Mouse (Mus musculus) heart, embryonic 13.5 days (tissue): ENCODE measurements at regions not wholly inside any gene's neighbourhood (a gene's known extent, or its start where the extent isn't known, plus 50 kb on each side); places are given as distances from the start of the nearest gene placed in this dataset.

Experiments
- ATAC-seq: fragments of 200-750 bp; cut with Nextera tagmentation; 2 replicates; pipeline ENCODE4 v1.8.0; 2017; ENCODE audit warnings: moderate TSS enrichment; ENCODE audit not compliant: insufficient number of reproducible peaks, low FRiP score, low TSS enrichment; ENCODE audit errors: extremely low read depth
- H3K27ac ChIP-seq: fragments of 300-500 bp; sonication (generic); replicated peaks from 2 replicates; pipeline ENCODE4 v1.5.1; 2015; ENCODE audit warnings: moderate library complexity, mild to moderate bottlenecking, inconsistent platforms
- H3K27me3 ChIP-seq: fragments of 300-500 bp; sonication (generic); replicated peaks from 2 replicates; pipeline ENCODE4 v1.6.1; 2015; ENCODE audit warnings: mild to moderate bottlenecking, inconsistent platforms
- H3K36me3 ChIP-seq: fragments of 300-500 bp; sonication (generic); 2 replicates; pipeline ENCODE4 v1.6.1; 2015; ENCODE audit warnings: mild to moderate bottlenecking, inconsistent platforms
- H3K4me1 ChIP-seq: fragments of 300-500 bp; sonication (generic); 2 replicates; pipeline ENCODE4 v1.6.1; 2015; ENCODE audit warnings: inconsistent platforms
- H3K4me2 ChIP-seq: fragments of 300-500 bp; sonication (generic); 2 replicates; pipeline ENCODE4 v1.6.1; 2015; ENCODE audit warnings: inconsistent platforms, mild to moderate bottlenecking, moderate library complexity
- H3K4me3 ChIP-seq: fragments of 300-500 bp; sonication (generic); 2 replicates; pipeline ENCODE4 v1.5.1; 2015; ENCODE audit warnings: moderate library complexity, mild to moderate bottlenecking, inconsistent platforms
- H3K9ac ChIP-seq: fragments of 300-500 bp; sonication (generic); 2 replicates; pipeline ENCODE4 v1.6.1; 2015; ENCODE audit warnings: inconsistent platforms, mild to moderate bottlenecking, moderate library complexity
- H3K9me3 ChIP-seq: fragments of 300-500 bp; sonication (generic); 2 replicates; pipeline ENCODE4 v1.6.1; 2016; ENCODE audit warnings: inconsistent platforms
- WGBS: fragments of 180-500 bp; shearing (Covaris S2); methylation state at CpG from one replicate; pipeline ENCODE4 v1.1.7; 2015; ENCODE audit warnings: mixed read lengths; 5-methylcytosine and 5-hydroxymethylcytosine counted together

DNA sequence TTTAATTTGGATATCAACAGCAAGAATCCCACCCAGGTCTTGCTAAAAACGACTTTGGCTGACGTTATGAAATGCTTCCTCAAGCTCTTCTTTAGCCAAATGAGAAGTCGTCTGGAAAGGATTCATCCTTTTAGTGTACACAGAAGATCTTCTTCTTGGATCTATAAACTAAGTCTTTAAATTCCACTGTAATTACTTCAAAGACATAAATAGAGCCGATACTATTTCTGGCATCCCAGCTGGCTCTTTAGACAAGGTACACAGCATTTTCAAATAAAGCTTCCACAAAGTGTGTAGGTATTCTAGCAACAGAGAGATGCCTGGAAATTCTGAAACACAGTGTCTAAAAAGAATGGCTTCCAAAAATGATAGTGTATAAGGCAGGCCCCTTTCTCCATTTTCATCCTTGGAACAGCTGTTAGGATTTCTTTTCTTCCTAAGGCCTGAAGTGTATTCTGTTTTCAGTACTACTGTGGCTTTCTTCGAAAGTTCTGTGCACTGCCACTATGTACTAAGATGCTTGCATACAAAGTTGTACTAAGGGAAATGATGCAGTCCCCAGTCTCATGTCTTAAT, 371.4 kb downstream of the Inhba start:
- Histone ChIP-seq H3K36me3 (no peaks in the 10 kb centered on the region), H3K27me3 (no peaks in the 10 kb centered on the region), H3K27ac (no peak overlapping the region), H3K4me1 (no peaks in the 10 kb centered on the region), H3K4me3 (no peak overlapping the region), H3K9me3 (no peaks in the 10 kb centered on the region), H3K9ac (no peak overlapping the region), H3K4me2 (no peak overlapping the region)
- ATAC-seq = no peak
- WGBS = 69% methylated on average over 5 of the region's 5 CpGs

DNA sequence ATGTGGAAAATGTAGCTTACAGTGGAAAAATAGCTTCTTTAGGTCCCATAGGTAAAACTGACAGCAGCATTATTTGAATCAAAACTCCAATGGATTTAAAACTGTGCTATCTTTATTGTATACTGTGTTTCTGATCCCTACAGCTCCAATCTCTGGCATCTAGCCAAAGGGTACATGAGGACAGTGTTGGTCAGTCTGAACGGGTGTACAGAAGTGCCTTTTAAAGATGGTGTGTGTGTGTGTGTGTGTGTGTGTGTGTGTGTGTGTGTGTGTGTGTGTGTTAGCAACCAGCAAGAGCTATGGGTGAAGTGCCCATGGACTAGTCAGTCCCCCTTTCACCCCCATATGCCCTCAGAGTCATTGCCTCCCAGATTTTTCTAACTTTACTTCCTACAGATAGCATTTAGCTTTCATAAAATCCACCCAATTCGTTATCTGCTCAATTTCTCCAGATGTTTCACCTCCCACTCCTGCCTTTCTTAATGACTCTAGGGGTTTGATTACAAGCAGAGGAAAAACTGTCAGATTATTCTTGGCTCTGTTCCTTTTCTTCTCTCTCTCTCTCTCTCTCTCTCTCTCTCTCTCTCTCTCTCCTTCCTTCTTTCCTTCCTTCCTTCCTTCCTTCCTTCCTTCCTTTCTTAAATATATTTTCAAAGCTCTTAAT, 404.8 kb downstream of the Inhba start:
- no peak overlapping the region for H3K4me3 ChIP-seq
- H3K9me3 ChIP-seq = no peaks in the 10 kb centered on the region
- peaks cover 5% of the 10 kb centered on the region; the same call in 1 of the 2 replicates for H3K4me1 ChIP-seq
- H3K4me2 ChIP-seq = no peak overlapping the region
- H3K27me3 ChIP-seq = no peaks in the 10 kb centered on the region
- H3K9ac ChIP-seq = no peak overlapping the region
- H3K27ac ChIP-seq = no peak overlapping the region
- no peak for ATAC-seq
- H3K36me3 ChIP-seq = no peaks in the 10 kb centered on the region
- WGBS = 18% methylated on average over 2 of the region's 2 CpGs

- H3K36me3 ChIP-seq = no peaks in the 10 kb centered on the region
- H3K9me3 ChIP-seq = no peaks in the 10 kb centered on the region
- no peak for ATAC-seq
- no peaks in the 10 kb centered on the region for H3K27me3 ChIP-seq
- no peak overlapping the region for H3K27ac ChIP-seq
- no peak overlapping the region for H3K9ac ChIP-seq
- no peak overlapping the region for H3K4me2 ChIP-seq
- 66% methylated on average over 2 of the region's 2 CpGs for WGBS
- no peaks in the 10 kb centered on the region for H3K4me1 ChIP-seq
- no peak overlapping the region for H3K4me3 ChIP-seq
Measured at GRCm38 (mm10) chr13:16424147-16424546, 412.5 kb downstream of the Inhba start.

DNA sequence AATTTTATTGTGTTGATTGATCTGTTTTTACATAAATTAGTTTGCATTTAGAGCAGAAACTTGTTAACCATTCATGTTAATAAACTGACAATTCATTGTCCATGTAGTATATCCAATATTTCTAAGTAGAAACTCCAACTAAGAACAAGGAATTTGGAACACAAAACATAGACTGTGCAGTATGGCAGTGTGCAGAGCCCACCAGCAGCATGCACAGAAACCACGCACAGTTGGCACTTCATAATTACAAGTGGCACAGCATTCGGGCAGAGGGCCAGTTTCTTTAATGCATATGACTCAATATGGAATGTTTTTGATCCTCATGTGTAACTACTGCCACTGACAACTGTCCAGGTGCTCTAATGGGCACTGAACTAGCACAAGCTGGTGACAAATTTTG, 423.8 kb downstream of the Inhba start:
- no peaks in the 10 kb centered on the region for H3K27me3 ChIP-seq
- H3K4me2 ChIP-seq = no peak overlapping the region
- no peak overlapping the region for H3K9ac ChIP-seq
- no peaks in the 10 kb centered on the region for H3K36me3 ChIP-seq
- H3K4me1 ChIP-seq = no peaks in the 10 kb centered on the region
- 80% methylated on average over 2 of the region's 2 CpGs for WGBS
- no peak overlapping the region for H3K27ac ChIP-seq
- H3K9me3 ChIP-seq = no peaks in the 10 kb centered on the region
- ATAC-seq = no peak
- no peak overlapping the region for H3K4me3 ChIP-seq

- H3K9me3 ChIP-seq = no peaks in the 10 kb centered on the region
- H3K36me3 ChIP-seq = no peaks in the 10 kb centered on the region
- no peak overlapping the region for H3K27ac ChIP-seq
- no peak overlapping the region for H3K9ac ChIP-seq
- H3K4me1 ChIP-seq = peaks cover 12% of the 10 kb centered on the region
- ATAC-seq = no peak
- no peak overlapping the region for H3K4me2 ChIP-seq
- no peaks in the 10 kb centered on the region for H3K27me3 ChIP-seq
- no peak overlapping the region for H3K4me3 ChIP-seq
Measured at GRCm38 (mm10) chr13:16453234-16453633, 441.6 kb downstream of the Inhba start.

- WGBS = 81% methylated on average over 2 of the region's 2 CpGs
- Histone ChIP-seq H3K4me1 (peaks cover 6% of the 10 kb centered on the region), H3K9ac (no peak overlapping the region), H3K36me3 (no peaks in the 10 kb centered on the region), H3K4me2 (no peak overlapping the region), H3K27me3 (no peaks in the 10 kb centered on the region), H3K9me3 (no peaks in the 10 kb centered on the region), H3K4me3 (no peak overlapping the region), H3K27ac (no peak overlapping the region)
- no peak for ATAC-seq
Measured at GRCm38 (mm10) chr13:16459743-16460142, 448.1 kb downstream of the Inhba start.

DNA sequence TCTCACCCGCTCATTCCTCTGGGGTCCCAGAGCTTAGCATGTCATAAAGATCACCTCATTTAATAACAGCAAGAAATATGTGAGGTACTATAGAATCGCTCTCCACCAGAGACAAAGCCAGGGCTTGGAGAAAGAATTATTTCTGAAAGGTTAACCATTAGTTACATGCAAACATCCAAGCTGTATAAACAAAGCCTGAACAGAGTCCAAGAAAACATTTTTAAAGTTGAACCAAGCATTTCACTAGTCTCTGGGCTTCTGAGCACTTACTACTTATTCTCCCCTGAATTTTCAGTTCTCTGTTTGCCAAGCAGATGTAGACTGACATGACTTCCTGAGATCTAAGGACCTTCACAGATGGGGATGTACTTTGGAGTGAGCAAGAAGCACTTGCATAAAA, 450.0 kb downstream of the Inhba start:
- Histone ChIP-seq H3K27me3 (no peaks in the 10 kb centered on the region), H3K36me3 (no peaks in the 10 kb centered on the region), H3K4me2 (no peak overlapping the region), H3K4me3 (no peak overlapping the region), H3K4me1 (no peaks in the 10 kb centered on the region), H3K27ac (no peak overlapping the region), H3K9me3 (no peaks in the 10 kb centered on the region), H3K9ac (no peak overlapping the region)
- WGBS = 82% methylated on average over 2 of the region's 2 CpGs
- ATAC-seq = no peak

GRCm38 (mm10) chr13:16464823-16465222, 453.2 kb downstream of the Inhba start:
- Histone ChIP-seq H3K9ac (no peak overlapping the region), H3K27ac (no peak overlapping the region), H3K36me3 (no peaks in the 10 kb centered on the region), H3K4me2 (no peak overlapping the region), H3K9me3 (no peaks in the 10 kb centered on the region), H3K4me1 (no peaks in the 10 kb centered on the region), H3K4me3 (no peak overlapping the region), H3K27me3 (no peaks in the 10 kb centered on the region)
- WGBS = 72% methylated on average over 1 of the region's 1 CpGs
- no peak for ATAC-seq

DNA sequence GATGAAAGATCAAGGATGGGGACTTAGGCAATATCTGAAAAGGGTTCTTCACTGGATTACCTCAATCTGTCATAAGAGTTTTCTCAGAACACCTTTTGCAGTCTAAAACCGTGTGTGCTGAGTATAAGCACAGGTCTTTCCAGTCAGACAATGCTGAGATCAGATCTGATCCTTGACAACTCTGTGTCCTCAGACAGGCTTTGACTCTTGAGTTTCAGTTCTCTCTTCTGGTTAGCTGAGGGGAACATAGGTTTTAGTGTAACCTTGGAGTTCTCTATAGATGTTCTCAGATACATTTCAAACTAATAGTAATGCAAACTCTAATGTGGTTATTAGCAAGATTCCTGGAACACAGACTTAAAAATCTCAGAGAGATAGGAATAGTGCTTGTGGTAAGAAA, 453.7 kb downstream of the Inhba start:
- no peak overlapping the region for H3K27ac ChIP-seq
- no peak overlapping the region for H3K4me3 ChIP-seq
- H3K9ac ChIP-seq = no peak overlapping the region
- no peaks in the 10 kb centered on the region for H3K27me3 ChIP-seq
- no peaks in the 10 kb centered on the region for H3K4me1 ChIP-seq
- no peak for ATAC-seq
- H3K9me3 ChIP-seq = no peaks in the 10 kb centered on the region
- H3K4me2 ChIP-seq = no peak overlapping the region
- H3K36me3 ChIP-seq = no peaks in the 10 kb centered on the region
- WGBS = 53% methylated on average over 1 of the region's 1 CpGs

DNA sequence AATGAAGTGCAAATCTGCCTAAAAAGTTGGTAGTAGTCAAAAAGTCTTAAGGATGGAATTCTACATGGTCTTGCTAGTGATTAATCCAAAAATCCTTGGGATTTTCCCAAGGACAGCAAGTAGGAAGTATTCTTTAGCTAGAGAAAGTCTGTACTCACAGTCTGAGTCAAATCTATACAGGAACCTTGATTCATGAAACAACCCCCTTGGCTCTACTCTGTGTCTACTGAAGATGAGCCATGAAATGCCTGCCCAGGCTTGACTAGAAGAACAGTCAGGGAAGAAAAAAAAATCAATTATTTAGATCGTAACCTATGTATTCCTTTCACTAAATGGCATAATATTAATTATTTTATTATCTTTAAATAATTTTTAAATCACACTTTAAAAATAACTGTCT, 454.2 kb downstream of the Inhba start:
- H3K9me3 ChIP-seq = no peaks in the 10 kb centered on the region
- no peaks in the 10 kb centered on the region for H3K27me3 ChIP-seq
- no peak overlapping the region for H3K27ac ChIP-seq
- H3K36me3 ChIP-seq = no peaks in the 10 kb centered on the region
- WGBS = 84% methylated on average over 1 of the region's 1 CpGs
- H3K4me3 ChIP-seq = no peak overlapping the region
- no peak for ATAC-seq
- no peaks in the 10 kb centered on the region for H3K4me1 ChIP-seq
- H3K4me2 ChIP-seq = no peak overlapping the region
- H3K9ac ChIP-seq = no peak overlapping the region

DNA sequence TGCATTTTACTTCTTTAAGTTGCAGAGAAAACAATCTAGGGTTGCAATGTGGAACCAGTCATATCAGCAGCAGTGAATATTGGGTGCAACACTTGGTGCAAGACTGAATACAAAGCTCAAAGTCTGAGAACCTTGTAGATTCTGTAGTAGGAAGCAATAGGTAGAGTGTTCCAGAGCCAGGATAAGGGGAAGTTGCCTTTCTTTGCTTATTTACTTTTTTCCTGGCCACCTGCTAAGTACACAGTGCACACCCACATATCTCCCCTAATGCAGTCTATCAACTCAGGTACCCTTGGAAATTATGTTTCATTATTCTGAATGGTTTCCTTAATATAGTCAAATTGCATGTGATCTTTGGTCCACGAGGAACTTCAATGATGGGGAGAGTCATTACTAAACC, 464.9 kb downstream of the Inhba start:
- Histone ChIP-seq H3K27ac (no peak overlapping the region), H3K27me3 (no peaks in the 10 kb centered on the region), H3K9me3 (no peaks in the 10 kb centered on the region), H3K9ac (no peak overlapping the region), H3K4me2 (no peak overlapping the region), H3K36me3 (no peaks in the 10 kb centered on the region), H3K4me3 (no peak overlapping the region), H3K4me1 (no peaks in the 10 kb centered on the region)
- no peak for ATAC-seq
- WGBS = 64% methylated on average over 1 of the region's 1 CpGs

DNA sequence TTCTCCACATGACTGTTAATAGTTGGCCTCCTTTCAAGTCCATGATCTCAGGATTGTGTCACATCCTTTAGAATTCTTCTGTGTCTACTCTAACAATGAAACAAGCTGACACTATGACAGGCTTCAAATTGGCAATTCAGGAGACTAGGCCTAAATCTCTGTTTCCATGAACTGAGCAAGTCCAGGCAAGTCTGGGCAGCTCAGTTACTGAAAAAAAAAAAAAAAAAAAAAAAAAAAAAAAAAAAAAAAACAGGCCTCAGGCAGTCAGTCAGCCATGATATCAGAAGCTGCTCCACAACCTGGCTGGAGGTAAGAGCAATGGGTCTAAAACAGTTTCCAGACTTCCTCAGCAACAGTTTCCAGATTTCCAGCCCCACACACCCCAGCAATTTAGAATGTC, 475.6 kb downstream of the Inhba start:
- Histone ChIP-seq H3K4me2 (no peak overlapping the region), H3K36me3 (no peaks in the 10 kb centered on the region), H3K4me3 (no peak overlapping the region), H3K27me3 (no peaks in the 10 kb centered on the region), H3K4me1 (no peaks in the 10 kb centered on the region), H3K9ac (no peak overlapping the region), H3K27ac (no peak overlapping the region), H3K9me3 (no peaks in the 10 kb centered on the region)
- no peak for ATAC-seq
